10 mouse cellular contexts compared by ENCODE assay signal in the genomic region with DNA sequence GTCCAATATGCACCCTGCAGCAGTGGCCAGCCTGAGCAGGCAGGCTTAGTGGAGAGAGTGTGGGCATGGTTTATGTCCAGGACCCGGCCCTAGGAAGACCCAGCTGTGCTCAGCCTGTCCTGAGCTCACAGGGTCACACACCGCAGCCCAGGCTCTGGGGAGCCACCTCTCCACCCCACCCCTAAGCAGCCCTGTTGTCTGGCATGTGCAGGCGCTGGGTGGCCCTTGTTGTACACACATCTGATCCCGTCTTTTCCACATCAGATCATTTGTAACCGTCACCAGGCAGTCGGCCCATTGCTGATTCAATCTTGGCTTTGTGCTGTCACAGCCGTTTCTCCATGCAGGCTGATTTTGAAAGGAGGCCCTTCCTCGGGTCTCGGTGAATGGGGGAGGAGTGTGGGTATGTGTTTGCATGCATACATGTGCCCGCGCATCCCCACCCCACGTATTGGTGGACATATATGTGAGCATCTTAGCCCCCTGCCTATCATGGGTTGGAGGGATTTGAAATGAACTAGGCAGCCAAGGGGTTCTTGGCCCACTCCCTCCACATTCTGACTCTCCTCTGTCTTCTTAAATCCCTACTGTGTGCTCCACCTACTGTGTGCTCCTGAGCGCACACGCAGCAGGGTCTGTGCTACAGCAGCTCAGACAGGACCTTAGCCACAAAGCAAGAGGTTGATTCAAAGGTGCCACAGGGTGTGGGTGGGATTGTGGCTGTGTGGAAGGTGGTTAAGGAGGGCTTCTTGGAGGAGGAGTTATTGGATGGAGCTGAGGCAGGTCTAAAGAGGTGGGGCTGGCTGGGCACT. TPM values are rescaled to one million over a fixed set of nuclear protein-coding genes. Genes with fewer than 3 reads are reported as not detected.
DNase-seq lines count a peak whose midpoint lies in the region; ATAC-seq and TF ChIP-seq lines count a peak whose summit lies in the region.
"Had no signal": no experiment of that assay in that cellular context is flagged by ENCODE, and none has a peak within 500 bp of the region (broad histone marks: within the 10 kb centered on the region; RNA-seq: fewer than 3 reads in every experiment).

No protein-coding gene starts in this region.

- H3K4me1 ChIP-seq in hindbrain, embryonic 11.5 days (replicated peaks; ENCODE audit: control insufficient read depth, insufficient read depth, low read length): peaks cover 36% of the 10 kb centered on the region

- H3K36me3 ChIP-seq in hindbrain, embryonic 11.5 days (ENCODE audit: control insufficient read depth, insufficient read depth, low read length): no peaks in the 10 kb centered on the region
- H3K36me3 ChIP-seq: heart, embryonic 13.5 days had no signal

- no peaks in the 10 kb centered on the region for H3K9me3 ChIP-seq in hindbrain, embryonic 11.5 days (ENCODE audit: control insufficient read depth, low read length)
- H3K9me3 ChIP-seq: heart, embryonic 13.5 days had no signal

- TF ChIP-seq CTCF in gastrocnemius, adult 2 months (IDR thresholded peaks at IDR 0.05): no peak

- ATAC-seq in hindbrain, embryonic 11.5 days (ENCODE audit: low FRiP score): peak; percentile 68

- H3K27me3 ChIP-seq in hindbrain, embryonic 11.5 days (ENCODE audit: control insufficient read depth, insufficient read depth, low read length): 0 out of 2 replicates have a peak, but pooled peaks cover 3% of the 10 kb centered on the region

- intact Hi-C loops in gastrocnemius, adult 2 months (cut with DNase I): no loop called here

- DNase-seq in gastrocnemius, adult 2 months: peak; percentile 47
- no peak for DNase-seq in gastrocnemius, adult 18-20 months (ENCODE audit: low spot score)
- DNase-seq in brain, adult 2 months (ENCODE audit: low read depth, low spot score): peak; percentile 70
- DNase-seq in hindbrain, embryonic 11.5 days (ENCODE audit: low spot score): peak; percentile 57
- peak; percentile 63 to 89 for DNase-seq in lung, postnatal 4 days
- DNase-seq in right cerebral cortex, postnatal 36 days (ENCODE audit: low spot score in 2 of 2): no peak
- no peak for DNase-seq in cerebellum, adult 18-20 months
- no peak for DNase-seq in spleen, postnatal 4 days (ENCODE audit: low spot score in 2 of 2)
- DNase-seq: cerebellum, adult 9-10 months had no signal

- no peak overlapping the region for H3K27ac ChIP-seq in gastrocnemius, adult 2 months
- H3K27ac ChIP-seq in hindbrain, embryonic 11.5 days (ENCODE audit: low read depth, low read length): peak overlapping the region; percentile 82
- H3K27ac ChIP-seq: heart, embryonic 13.5 days had no signal

- H3K4me2 ChIP-seq in hindbrain, embryonic 11.5 days (replicated peaks; ENCODE audit: low read depth, low read length): no peak overlapping the region
- H3K4me2 ChIP-seq: heart, embryonic 13.5 days had no signal

- peak overlapping the region; percentile 34; the same call in 1 of the 2 replicates for H3K9ac ChIP-seq in hindbrain, embryonic 11.5 days (ENCODE audit: low read depth, low read length)
- H3K9ac ChIP-seq: heart, embryonic 13.5 days had no signal

- WGBS in hindbrain, embryonic 11.5 days: 24% methylated on average over 14 of the region's 14 CpGs

- H3K4me3 ChIP-seq in gastrocnemius, adult 2 months: no peak overlapping the region
- no peak overlapping the region for H3K4me3 ChIP-seq in hindbrain, embryonic 11.5 days (ENCODE audit: low read depth, low read length)
- H3K4me3 ChIP-seq: heart, embryonic 13.5 days had no signal

RNA-seq across cellular contexts. Expression of gene Fam222a, which starts 16.7 kb away (rescaled TPM):
- 1 to 10 TPM in 1 of 2 experiments, under 1 TPM in 1; 0.18 to 1.1 TPM for total RNA-seq in gastrocnemius, adult 2 months (2021)
- under 1 TPM; 0.33 to 0.66 TPM for total RNA-seq in gastrocnemius, adult 18-20 months (2021)
- polyA plus RNA-seq in hindbrain, embryonic 11.5 days (2014; fragmentation: Nextera tagmentation; extraction: Ambion mirVana): 4.8 and 6.5 TPM in 2 replicates

Comparison
In these comparisons a context has a peak if more than half of its experiments do, and no peak if none do; other contexts are left out.
1. DNase-seq: peak in gastrocnemius, adult 2 months (single experiment), brain, adult 2 months (single experiment), hindbrain, embryonic 11.5 days (single experiment) and lung, postnatal 4 days (2 of 2); none in gastrocnemius, adult 18-20 months (single experiment), right cerebral cortex, postnatal 36 days (0 of 2), cerebellum, adult 18-20 months (0 of 2) and spleen, postnatal 4 days (0 of 2).